Mouse (Mus musculus): ENCODE measurements at regions not wholly inside any gene's neighbourhood (a gene's known extent, or its start where the extent isn't known, plus 50 kb on each side); places are given as distances from the start of the nearest gene placed in this dataset.

DNA sequence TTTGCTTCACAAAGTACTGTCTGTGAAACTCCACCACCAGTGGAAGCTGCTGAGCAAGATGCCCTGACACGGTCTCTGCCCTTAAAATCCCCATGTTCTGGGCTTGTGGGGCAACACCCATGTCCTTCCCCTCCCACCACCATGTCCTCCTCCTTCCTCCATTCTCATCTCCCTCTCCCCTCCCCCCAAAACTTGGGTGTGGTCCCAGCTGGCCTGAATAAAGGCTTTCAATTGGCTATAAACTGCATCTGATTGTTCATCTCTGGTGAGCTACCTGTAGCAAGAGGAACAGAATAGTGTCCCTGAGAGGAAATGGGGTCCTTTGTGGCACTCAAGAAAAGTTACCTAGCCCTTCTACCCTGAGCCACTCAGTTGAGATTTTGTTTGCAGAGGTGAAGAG is 91.8 kb downstream of the Slc16a9 start:
- H3K9me3 ChIP-seq (replicated peaks), result peaks cover 7% of the 10 kb centered on the region
- H3K9ac ChIP-seq, result no peak overlapping the region
- H3K4me2 ChIP-seq, result no peak overlapping the region
- 89% methylated on average over 1 of the region's 1 CpGs for WGBS
- no peak overlapping the region for H3K4me3 ChIP-seq
- H3K36me3 ChIP-seq (ENCODE audit: poor library complexity, severe bottlenecking), result no peaks in the 10 kb centered on the region
- no peaks in the 10 kb centered on the region for H3K27me3 ChIP-seq
- no peak for ATAC-seq
- H3K27ac ChIP-seq, result no peak overlapping the region
- H3K4me1 ChIP-seq, result no peaks in the 10 kb centered on the region

DNA sequence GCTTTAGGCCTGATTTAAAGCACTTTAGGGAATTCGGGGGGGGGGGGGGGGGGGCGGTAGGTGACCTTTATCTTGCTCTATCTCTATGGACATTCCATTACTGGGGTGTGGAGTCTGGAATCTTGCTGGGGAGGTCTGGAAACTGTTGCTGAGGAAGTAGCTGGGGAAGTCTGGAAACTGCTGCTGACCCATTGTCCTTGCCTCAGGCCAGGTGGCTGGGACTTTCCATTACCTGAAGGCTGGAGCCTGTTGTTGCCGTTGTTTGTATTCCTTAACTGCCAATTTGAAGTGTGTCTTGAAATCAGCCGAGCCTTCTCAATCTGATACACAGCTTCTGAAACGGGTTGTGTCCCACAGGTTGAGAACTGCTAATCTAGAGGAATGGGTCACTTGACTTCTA is 80.9 kb upstream of the Fam13c start:
- ATAC-seq, result no peak
- H3K27ac ChIP-seq, result no peak overlapping the region
- 73% methylated on average over 5 of the region's 5 CpGs for WGBS
- no peak overlapping the region for H3K4me3 ChIP-seq
- no peaks in the 10 kb centered on the region for H3K4me1 ChIP-seq
- H3K9me3 ChIP-seq (replicated peaks), result no peaks in the 10 kb centered on the region
- H3K4me2 ChIP-seq, result no peak overlapping the region
- H3K36me3 ChIP-seq (ENCODE audit: poor library complexity, severe bottlenecking), result no peaks in the 10 kb centered on the region
- no peaks in the 10 kb centered on the region for H3K27me3 ChIP-seq
- no peak overlapping the region for H3K9ac ChIP-seq

DNA sequence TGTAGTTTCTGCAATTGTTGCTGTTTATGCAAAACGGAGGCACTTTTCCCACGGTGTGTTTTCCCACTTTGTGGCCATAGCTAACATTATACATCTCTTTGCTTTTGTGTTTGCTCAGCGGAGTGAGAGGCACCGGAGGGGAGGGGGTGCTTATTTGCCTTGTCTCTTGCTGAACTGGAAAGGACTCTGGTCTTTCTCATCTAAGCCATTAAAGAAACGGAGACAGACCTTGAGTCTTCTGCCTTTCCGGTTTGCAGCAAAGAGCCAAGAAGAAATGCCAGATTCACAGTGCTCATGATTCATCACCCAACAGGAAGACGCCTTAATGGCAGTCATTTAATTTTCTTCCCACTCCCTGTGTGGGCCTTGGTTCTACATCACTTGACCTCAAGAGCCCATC is 80.4 kb upstream of the Fam13c start:
- H3K27ac ChIP-seq, result no peak overlapping the region
- H3K27me3 ChIP-seq, result no peaks in the 10 kb centered on the region
- H3K4me2 ChIP-seq, result no peak overlapping the region
- no peaks in the 10 kb centered on the region for H3K36me3 ChIP-seq (ENCODE audit: poor library complexity, severe bottlenecking)
- H3K9ac ChIP-seq, result no peak overlapping the region
- no peaks in the 10 kb centered on the region for H3K4me1 ChIP-seq
- ATAC-seq, result no peak
- no peak overlapping the region for H3K4me3 ChIP-seq
- 68% methylated on average over 7 of the region's 7 CpGs for WGBS
- H3K9me3 ChIP-seq (replicated peaks), result no peaks in the 10 kb centered on the region

DNA sequence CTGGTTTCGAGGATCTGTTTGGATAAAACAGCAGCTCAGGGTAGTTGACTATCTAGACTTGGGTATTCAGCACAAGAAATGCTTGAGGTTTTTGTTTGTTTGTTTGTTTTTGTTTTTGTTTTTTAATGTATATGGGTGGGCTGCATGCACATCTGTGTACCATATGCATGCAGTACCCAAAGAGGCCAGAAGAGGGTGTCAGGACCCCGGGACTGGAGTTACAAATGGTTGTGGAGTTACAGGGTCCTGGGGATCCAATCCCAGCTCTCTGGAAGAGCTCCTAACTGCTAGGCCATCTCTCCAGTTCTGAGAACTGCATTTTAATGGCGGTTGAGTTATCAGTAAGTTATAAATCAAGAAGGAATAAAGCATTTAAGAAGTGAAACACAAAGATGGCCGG is 77.2 kb upstream of the Fam13c start:
- H3K9me3 ChIP-seq (replicated peaks), result no peaks in the 10 kb centered on the region
- H3K36me3 ChIP-seq (ENCODE audit: poor library complexity, severe bottlenecking), result no peaks in the 10 kb centered on the region
- no peak for ATAC-seq
- WGBS, result 77% methylated on average over 4 of the region's 4 CpGs
- H3K27ac ChIP-seq, result no peak overlapping the region
- no peak overlapping the region for H3K4me3 ChIP-seq
- H3K4me2 ChIP-seq, result no peak overlapping the region
- H3K27me3 ChIP-seq, result no peaks in the 10 kb centered on the region
- no peak overlapping the region for H3K9ac ChIP-seq
- H3K4me1 ChIP-seq, result no peaks in the 10 kb centered on the region

DNA sequence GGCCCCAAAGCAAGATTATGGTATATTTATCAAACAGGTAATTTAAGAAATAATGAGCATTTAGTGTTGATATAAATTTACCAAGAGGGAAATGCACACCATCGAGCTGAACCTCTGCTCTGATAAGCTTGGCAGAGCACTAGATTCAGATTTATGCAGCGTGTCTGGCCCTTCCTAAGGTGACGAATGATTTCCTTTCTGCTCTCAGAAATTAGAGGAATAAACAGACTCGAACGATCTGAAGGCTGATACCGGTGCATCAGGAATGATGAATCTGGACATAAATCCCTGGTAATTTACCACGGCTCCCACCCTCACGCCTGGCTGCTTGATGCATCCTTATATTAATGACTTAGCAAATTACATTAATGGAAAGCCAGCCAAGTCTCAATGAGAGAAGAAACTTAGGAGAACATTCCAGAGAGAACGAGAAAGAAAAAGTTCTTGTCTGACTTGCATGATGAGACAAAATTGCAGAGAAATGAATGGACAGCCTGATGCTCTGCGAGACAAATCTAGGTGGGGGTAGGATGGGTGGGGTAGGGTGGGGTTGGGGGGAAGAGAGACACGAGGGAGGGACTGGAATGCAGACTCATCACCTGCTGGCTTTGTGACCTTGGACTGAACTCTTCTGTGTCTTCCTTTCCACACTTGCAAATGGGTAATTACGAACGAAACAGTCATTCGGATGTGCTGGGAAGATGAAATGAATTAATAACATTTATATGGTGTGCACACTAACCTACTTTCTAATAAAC is 75.9 kb upstream of the Fam13c start:
- H3K9me3 ChIP-seq (replicated peaks), result no peaks in the 10 kb centered on the region
- no peaks in the 10 kb centered on the region for H3K27me3 ChIP-seq
- no peak overlapping the region for H3K4me2 ChIP-seq
- H3K27ac ChIP-seq, result no peak overlapping the region
- H3K4me1 ChIP-seq, result no peaks in the 10 kb centered on the region
- H3K9ac ChIP-seq, result no peak overlapping the region
- H3K36me3 ChIP-seq (ENCODE audit: poor library complexity, severe bottlenecking), result no peaks in the 10 kb centered on the region
- WGBS, result 81% methylated on average over 14 of the region's 14 CpGs
- H3K4me3 ChIP-seq, result no peak overlapping the region
- no peak for ATAC-seq

DNA sequence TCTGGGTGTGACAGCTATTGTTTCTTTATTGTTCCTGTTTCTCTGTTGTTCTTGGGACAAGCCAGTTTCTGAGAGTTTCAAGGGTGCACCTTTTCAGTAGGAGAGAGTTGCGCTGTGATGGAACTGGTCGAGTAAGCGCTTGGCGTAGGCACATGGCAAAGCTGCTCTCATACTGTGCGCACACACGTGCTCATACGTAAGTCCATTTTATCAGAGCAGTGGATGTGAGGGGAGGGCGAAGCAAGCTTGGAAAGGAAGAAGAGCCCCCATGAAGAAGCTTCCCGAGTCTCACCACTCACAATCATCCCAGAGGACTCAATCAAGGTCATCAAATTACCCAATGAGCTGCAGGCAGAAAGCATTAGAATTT is 75.3 kb upstream of the Fam13c start:
- 92% methylated on average over 9 of the region's 9 CpGs for WGBS
- H3K27me3 ChIP-seq, result no peaks in the 10 kb centered on the region
- H3K4me3 ChIP-seq, result no peak overlapping the region
- H3K4me1 ChIP-seq, result no peaks in the 10 kb centered on the region
- ATAC-seq, result no peak
- no peaks in the 10 kb centered on the region for H3K9me3 ChIP-seq (replicated peaks)
- no peak overlapping the region for H3K4me2 ChIP-seq
- no peaks in the 10 kb centered on the region for H3K36me3 ChIP-seq (ENCODE audit: poor library complexity, severe bottlenecking)
- no peak overlapping the region for H3K27ac ChIP-seq
- H3K9ac ChIP-seq, result no peak overlapping the region

DNA sequence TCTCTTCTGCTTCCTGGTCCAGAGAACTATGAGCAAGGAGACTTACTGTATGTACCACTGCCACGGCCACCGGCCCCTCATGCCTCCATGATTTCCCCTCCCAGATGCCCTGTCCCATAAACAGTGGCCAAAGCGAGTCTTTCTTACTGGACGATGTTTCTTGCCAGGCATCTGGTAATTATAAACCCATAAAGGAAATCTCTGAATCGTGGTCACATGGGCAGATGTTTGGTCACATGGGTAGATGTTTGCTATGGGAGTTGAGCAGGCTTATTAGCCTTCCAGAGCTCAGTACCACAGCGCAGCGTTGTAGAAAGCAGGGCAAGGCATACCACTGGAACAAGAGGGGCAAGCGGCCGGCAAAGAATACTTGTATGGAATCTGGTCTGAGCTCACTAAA is 74.8 kb upstream of the Fam13c start:
- no peak for ATAC-seq

DNA sequence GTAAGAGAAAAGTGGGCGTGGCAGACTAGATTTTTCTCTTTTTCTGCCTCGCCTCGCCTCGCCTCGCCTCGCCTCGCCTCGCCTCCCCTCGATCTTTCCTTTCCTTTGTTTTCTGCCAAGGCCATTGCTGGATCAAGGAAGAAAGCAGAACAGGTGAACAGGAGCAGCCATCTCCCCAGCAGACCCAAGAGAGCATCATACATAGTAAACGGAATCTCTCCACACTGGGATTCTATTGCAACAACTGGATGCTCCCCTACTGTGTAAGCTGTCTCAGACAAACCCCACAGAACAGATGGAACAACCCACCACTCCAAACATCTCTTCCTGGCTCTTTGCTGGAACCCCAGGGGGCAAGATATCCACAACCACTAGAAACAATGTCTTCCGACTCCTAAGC is 72.4 kb upstream of the Fam13c start:
- H3K9me3 ChIP-seq (replicated peaks), result no peaks in the 10 kb centered on the region
- no peak overlapping the region for H3K27ac ChIP-seq
- WGBS, result 73% methylated on average over 11 of the region's 11 CpGs
- no peak overlapping the region for H3K4me3 ChIP-seq
- no peak for ATAC-seq
- no peak overlapping the region for H3K9ac ChIP-seq
- no peaks in the 10 kb centered on the region for H3K4me1 ChIP-seq
- no peaks in the 10 kb centered on the region for H3K36me3 ChIP-seq (ENCODE audit: poor library complexity, severe bottlenecking)
- H3K4me2 ChIP-seq, result no peak overlapping the region
- no peaks in the 10 kb centered on the region for H3K27me3 ChIP-seq

More for the DNA sequence above, 74.8 kb upstream of the Fam13c start:
- Histone ChIP-seq H3K4me2 (no peak overlapping the region), H3K4me3 (no peak overlapping the region), H3K27me3 (no peaks in the 10 kb centered on the region), H3K9ac (no peak overlapping the region), H3K4me1 (no peaks in the 10 kb centered on the region), H3K27ac (no peak overlapping the region), H3K9me3 (replicated peaks) (no peaks in the 10 kb centered on the region), H3K36me3 (ENCODE audit: poor library complexity, severe bottlenecking) (no peaks in the 10 kb centered on the region)
- WGBS, result 86% methylated on average over 9 of the region's 9 CpGs

DNA sequence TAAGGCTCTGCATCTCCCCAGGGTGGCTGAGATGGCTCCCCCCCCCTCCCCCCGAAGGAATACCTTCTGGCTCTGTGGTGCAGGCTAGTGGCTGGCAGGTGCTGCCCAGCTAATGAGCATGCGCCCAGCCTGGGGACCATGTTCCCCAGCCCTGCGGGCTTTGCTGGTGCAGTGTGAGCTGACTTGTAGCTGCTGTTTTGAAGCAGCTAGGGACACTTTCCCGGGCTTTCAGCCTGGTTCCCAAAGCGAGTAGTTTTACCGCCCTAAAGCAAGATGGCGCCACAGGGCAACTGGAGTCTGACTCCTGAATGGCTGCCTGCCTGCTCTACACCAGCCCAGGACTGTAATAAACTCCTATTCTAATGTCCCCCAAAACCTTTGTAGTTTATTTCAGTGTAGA is 71.6 kb upstream of the Fam13c start:
- no peak overlapping the region for H3K4me2 ChIP-seq
- no peaks in the 10 kb centered on the region for H3K36me3 ChIP-seq (ENCODE audit: poor library complexity, severe bottlenecking)
- WGBS, result 23% methylated on average over 7 of the region's 7 CpGs
- H3K4me3 ChIP-seq, result no peak overlapping the region
- H3K27ac ChIP-seq, result no peak overlapping the region
- ATAC-seq, result peak; percentile 57; the same call in 1 of the 2 replicates
- H3K27me3 ChIP-seq, result no peaks in the 10 kb centered on the region
- H3K9me3 ChIP-seq (replicated peaks), result no peaks in the 10 kb centered on the region
- no peaks in the 10 kb centered on the region for H3K4me1 ChIP-seq
- H3K9ac ChIP-seq, result no peak overlapping the region

DNA sequence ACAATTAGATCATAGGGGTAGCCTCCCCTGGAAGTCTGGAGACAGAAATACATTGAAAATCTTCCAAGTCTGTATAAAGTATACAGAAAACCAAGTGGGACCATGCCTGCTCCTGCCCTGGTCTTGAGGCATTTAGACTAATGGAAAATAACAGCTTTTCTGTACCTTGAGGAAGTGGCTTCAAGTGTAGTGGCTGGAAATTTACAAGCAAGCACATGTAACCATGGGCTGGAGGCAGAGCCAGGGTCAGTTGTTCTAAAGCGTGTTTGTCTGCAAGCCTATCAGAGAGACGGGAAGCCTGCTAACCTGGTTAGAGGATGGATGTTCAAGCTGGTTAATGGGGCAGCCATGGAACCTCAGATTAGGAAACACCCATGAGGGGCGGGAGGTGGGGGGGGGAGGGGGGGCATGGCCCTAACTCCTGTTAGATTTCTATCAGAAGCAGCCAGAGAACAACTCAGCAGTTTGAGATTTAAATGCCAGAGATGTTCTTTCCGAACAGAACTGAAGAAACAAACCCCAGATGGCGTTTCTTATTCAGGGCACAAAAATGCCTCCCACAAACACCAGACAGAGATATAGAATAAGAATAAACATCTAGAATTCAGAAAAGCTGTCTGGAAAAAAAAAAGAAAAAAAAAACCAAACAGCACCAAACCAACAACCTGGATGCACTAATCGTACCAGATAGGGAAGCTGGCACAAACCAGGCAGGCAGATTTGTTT is 67.7 kb upstream of the Fam13c start:
- Histone ChIP-seq H3K9ac (no peak overlapping the region), H3K4me3 (no peak overlapping the region), H3K27ac (no peak overlapping the region), H3K27me3 (no peaks in the 10 kb centered on the region), H3K4me2 (no peak overlapping the region), H3K4me1 (no peaks in the 10 kb centered on the region), H3K36me3 (ENCODE audit: poor library complexity, severe bottlenecking) (no peaks in the 10 kb centered on the region), H3K9me3 (replicated peaks) (no peaks in the 10 kb centered on the region)
- no peak for ATAC-seq
- 94% methylated on average over 6 of the region's 6 CpGs for WGBS

DNA sequence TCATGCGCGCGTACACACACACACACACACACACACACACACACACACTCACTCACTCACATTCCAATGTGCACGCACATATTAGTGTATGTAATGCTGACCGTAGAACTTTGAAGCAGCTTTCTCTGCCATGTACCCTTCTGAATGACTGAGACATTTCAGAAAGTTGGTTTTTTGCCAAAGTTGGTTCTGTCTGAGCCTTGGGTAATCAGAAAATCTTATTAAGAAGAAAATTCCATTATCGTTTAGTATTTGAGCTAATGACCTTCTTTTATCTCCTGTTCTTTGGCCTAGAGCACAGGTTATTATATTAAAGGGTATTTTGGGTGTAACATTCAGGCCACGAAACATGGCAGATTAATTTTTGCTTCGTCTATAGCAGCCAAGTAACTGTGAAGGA is 67.1 kb upstream of the Fam13c start:
- no peak for ATAC-seq
- Histone ChIP-seq H3K27ac (no peak overlapping the region), H3K4me1 (no peaks in the 10 kb centered on the region), H3K4me2 (no peak overlapping the region), H3K36me3 (ENCODE audit: poor library complexity, severe bottlenecking) (no peaks in the 10 kb centered on the region), H3K9ac (no peak overlapping the region), H3K4me3 (no peak overlapping the region), H3K27me3 (no peaks in the 10 kb centered on the region), H3K9me3 (replicated peaks) (no peaks in the 10 kb centered on the region)
- WGBS, result 79% methylated on average over 8 of the region's 8 CpGs

DNA sequence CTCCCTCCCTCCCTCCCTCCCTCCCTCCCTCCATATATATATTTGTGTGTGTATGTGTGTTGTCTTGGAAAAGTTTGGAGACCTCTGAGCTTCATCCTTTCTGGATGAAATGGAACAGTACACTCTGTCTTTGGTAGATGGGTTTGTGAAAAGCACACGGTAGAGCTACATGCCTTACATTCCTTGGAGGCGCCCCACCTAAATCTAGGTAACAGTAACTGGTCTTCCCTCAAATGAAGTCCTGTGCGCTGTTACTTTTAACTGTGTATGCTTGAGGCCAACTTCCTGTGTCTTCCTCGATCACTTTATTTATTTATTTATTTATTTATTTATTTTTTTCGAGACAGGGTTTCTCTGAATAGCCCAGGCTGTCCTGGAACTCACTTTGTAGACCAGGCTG is 66.4 kb upstream of the Fam13c start:
- WGBS, result 83% methylated on average over 5 of the region's 5 CpGs
- no peaks in the 10 kb centered on the region for H3K27me3 ChIP-seq
- no peaks in the 10 kb centered on the region for H3K36me3 ChIP-seq (ENCODE audit: poor library complexity, severe bottlenecking)
- no peaks in the 10 kb centered on the region for H3K9me3 ChIP-seq (replicated peaks)
- no peak overlapping the region for H3K9ac ChIP-seq
- no peak overlapping the region for H3K27ac ChIP-seq
- H3K4me3 ChIP-seq, result no peak overlapping the region
- H3K4me2 ChIP-seq, result no peak overlapping the region
- no peaks in the 10 kb centered on the region for H3K4me1 ChIP-seq
- no peak for ATAC-seq

DNA sequence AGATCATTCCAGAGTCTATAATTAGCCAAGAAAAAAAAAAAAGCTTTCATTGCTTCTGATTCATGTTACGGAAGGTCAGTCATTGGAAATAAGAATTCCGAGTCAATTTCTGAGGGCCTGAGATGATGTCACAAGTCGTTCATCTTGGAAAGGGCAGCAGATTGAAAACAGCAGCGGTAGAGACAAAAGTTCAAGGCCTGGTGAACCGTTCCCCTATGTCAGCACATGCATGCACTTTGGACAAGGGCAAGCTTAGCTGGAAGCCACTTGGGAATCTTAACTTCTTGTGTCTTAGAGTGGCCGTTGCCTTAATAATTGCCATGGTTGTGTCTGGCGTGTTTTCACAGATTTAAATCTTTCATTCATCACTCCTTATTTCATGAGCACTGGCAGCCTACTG is 65.6 kb upstream of the Fam13c start:
- 82% methylated on average over 7 of the region's 7 CpGs for WGBS

More for the DNA sequence above, 65.6 kb upstream of the Fam13c start:
- no peaks in the 10 kb centered on the region for H3K9me3 ChIP-seq (replicated peaks)
- no peak overlapping the region for H3K27ac ChIP-seq
- no peak for ATAC-seq
- H3K4me2 ChIP-seq, result no peak overlapping the region
- no peak overlapping the region for H3K9ac ChIP-seq
- H3K36me3 ChIP-seq (ENCODE audit: poor library complexity, severe bottlenecking), result no peaks in the 10 kb centered on the region
- H3K4me1 ChIP-seq, result peaks cover 3% of the 10 kb centered on the region; the same call in 1 of the 2 replicates
- H3K27me3 ChIP-seq, result no peaks in the 10 kb centered on the region
- no peak overlapping the region for H3K4me3 ChIP-seq
